Mouse (Mus musculus) liver, adult 2 months (tissue): ENCODE data around the gene Mical2. TPM values are rescaled to one million over a fixed set of nuclear protein-coding genes. Genes with fewer than 3 reads are reported as not detected.
A peak's percentile ranks its signal among the peaks of the same experiment; 100 is the strongest.

Source experiments
- DNase-seq: peaks from one replicate; pipeline ENCODE4 v3.0.0-alpha.2; 2011; ENCODE audit warnings: low read depth, low spot score; ENCODE audit errors: extremely low read depth
- H3K27ac ChIP-seq: fragments of 200-500 bp; replicated peaks from 2 replicates; pipeline ENCODE4 v1.5.1; 2012; ENCODE audit warnings: low read depth, mild to moderate bottlenecking, control low read depth, inconsistent platforms, low read length; ENCODE audit not compliant: insufficient read depth
- H3K27me3 ChIP-seq: fragments of 200-500 bp; 2 replicates; pipeline ENCODE4 v1.6.1; 2012; ENCODE audit warnings: mild to moderate bottlenecking, moderate library complexity, low read length, inconsistent platforms; ENCODE audit not compliant: control insufficient read depth, insufficient read depth
- H3K36me3 ChIP-seq: fragments of 200-500 bp; 2 replicates; pipeline ENCODE4 v1.6.1; 2012; ENCODE audit warnings: low read length, inconsistent platforms; ENCODE audit not compliant: control insufficient read depth, insufficient read depth
- H3K4me1 ChIP-seq: fragments of 200-500 bp; 2 replicates; pipeline ENCODE4 v1.6.1; 2011; ENCODE audit warnings: low read length; ENCODE audit not compliant: control insufficient read depth, insufficient read depth
- H3K4me3 ChIP-seq: fragments of 200-500 bp; 2 replicates; pipeline ENCODE4 v1.5.1; 2011; ENCODE audit warnings: low read depth, mild to moderate bottlenecking, control low read depth, low read length, moderate library complexity; ENCODE audit not compliant: insufficient read depth
- H3K79me2 ChIP-seq: fragments of 200-500 bp; 2 replicates; pipeline ENCODE4 v1.6.1; 2012; ENCODE audit warnings: inconsistent platforms, mild to moderate bottlenecking, low read length, moderate library complexity; ENCODE audit not compliant: control insufficient read depth, insufficient read depth
- H3K9ac ChIP-seq: fragments of 200-500 bp; 2 replicates; pipeline ENCODE4 v1.6.1; 2012; ENCODE audit warnings: low read depth, mild to moderate bottlenecking, control low read depth, inconsistent platforms, low read length
- CTCF ChIP-seq: fragments of 200-500 bp; IDR thresholded peaks from 2 replicates; pipeline ENCODE4 v1.5.1; 2011; ENCODE audit warnings: low read depth, low read length, control low read depth
- POLR2A ChIP-seq: fragments of 200-500 bp; IDR thresholded peaks from 2 replicates; pipeline ENCODE4 v1.6.1; 2011; ENCODE audit warnings: low read length, control low read depth; ENCODE audit not compliant: insufficient read depth; ENCODE audit errors: extremely low read depth
- WGBS: fragments of 180-500 bp; shearing (Covaris S2); methylation state at CpG from one replicate; pipeline ENCODE4 v1.1.7; 2018; 5-methylcytosine and 5-hydroxymethylcytosine counted together
- polyA plus RNA-seq: library from polyadenylated mRNA; depleted of rRNA; stranded (reverse); fragments of >200 nt; gene quantifications from 2 replicates; pipeline ENCODE4 v1.2.3, GENCODE M21; 2012
- total RNA-seq: library from RNA; depleted of rRNA; stranded (reverse); fragments of >200 nt; gene quantifications from 2 replicates; pipeline ENCODE4 v1.2.3, GENCODE M21; 2014

Mical2 gene
- total and polyA plus RNA-seq, 2 experiments = 4.1 to 6.9 TPM

- Histone ChIP-seq H3K9ac (no peak overlapping the region), H3K4me3 (no peak overlapping the region), H3K27ac (no peak overlapping the region), H3K79me2 (peaks cover 9% of the 10 kb centered on the region; the same call in 1 of the 2 replicates), H3K27me3 (no peaks in the 10 kb centered on the region), H3K36me3 (peaks cover 3% of the 10 kb centered on the region; the same call in 1 of the 2 replicates), H3K4me1 (no peaks in the 10 kb centered on the region)
- 54% methylated on average over 10 of the region's 10 CpGs for WGBS
- TF ChIP-seq POLR2A (no peak), CTCF (no peak)
- DNase-seq = peak; percentile 66
Measured at GRCm38 (mm10) chr7:112238768-112239728, 13.4 kb downstream of the Mical2 start.

GRCm38 (mm10) chr7:112240748-112241147 lies 15.1 kb downstream of the Mical2 start:
- H3K9ac ChIP-seq = no peak overlapping the region
- peaks cover 9% of the 10 kb centered on the region; the same call in 1 of the 2 replicates for H3K79me2 ChIP-seq
- peaks cover 3% of the 10 kb centered on the region; the same call in 1 of the 2 replicates for H3K36me3 ChIP-seq
- H3K4me1 ChIP-seq = peaks cover 2% of the 10 kb centered on the region; the same call in 1 of the 2 replicates
- no peak for DNase-seq
- no peaks in the 10 kb centered on the region for H3K27me3 ChIP-seq
- TF ChIP-seq POLR2A (no peak), CTCF (no peak)
- H3K27ac ChIP-seq = no peak overlapping the region
- WGBS = 83% methylated on average over 2 of the region's 2 CpGs
- no peak overlapping the region for H3K4me3 ChIP-seq

GRCm38 (mm10) chr7:112241211-112241944 lies 15.7 kb downstream of the Mical2 start:
- no peak overlapping the region for H3K27ac ChIP-seq
- no peaks in the 10 kb centered on the region for H3K27me3 ChIP-seq
- TF ChIP-seq CTCF (no peak), POLR2A (no peak)
- H3K9ac ChIP-seq = no peak overlapping the region
- H3K4me3 ChIP-seq = no peak overlapping the region
- H3K79me2 ChIP-seq = peaks cover 13% of the 10 kb centered on the region
- 92% methylated on average over 8 of the region's 8 CpGs for WGBS
- DNase-seq = no peak
- peaks cover 2% of the 10 kb centered on the region for H3K4me1 ChIP-seq
- no peaks in the 10 kb centered on the region for H3K36me3 ChIP-seq

GRCm38 (mm10) chr7:112241945-112242329 lies 16.3 kb downstream of the Mical2 start:
- no peaks in the 10 kb centered on the region for H3K36me3 ChIP-seq
- H3K27ac ChIP-seq = no peak overlapping the region
- H3K4me3 ChIP-seq = no peak overlapping the region
- DNase-seq = no peak
- WGBS = over 99% methylated on average over 3 of the region's 3 CpGs
- TF ChIP-seq CTCF (no peak), POLR2A (no peak)
- H3K27me3 ChIP-seq = no peaks in the 10 kb centered on the region
- H3K9ac ChIP-seq = no peak overlapping the region
- peaks cover 17% of the 10 kb centered on the region for H3K79me2 ChIP-seq
- H3K4me1 ChIP-seq = peaks cover 2% of the 10 kb centered on the region

- 89% methylated on average over 6 of the region's 6 CpGs for WGBS
- no peak overlapping the region for H3K9ac ChIP-seq
Measured at GRCm38 (mm10) chr7:112242587-112242986, 16.9 kb downstream of the Mical2 start.

More at GRCm38 (mm10) chr7:112242587-112242986, 16.9 kb downstream of the Mical2 start:
- Histone ChIP-seq H3K79me2 (peaks cover 24% of the 10 kb centered on the region), H3K27me3 (no peaks in the 10 kb centered on the region), H3K4me3 (no peak overlapping the region), H3K27ac (no peak overlapping the region), H3K36me3 (no peaks in the 10 kb centered on the region), H3K4me1 (peaks cover 2% of the 10 kb centered on the region)
- TF ChIP-seq POLR2A = no peak
- TF ChIP-seq CTCF = no peak
- no peak for DNase-seq
